Mouse (Mus musculus) retina, postnatal 7 days (tissue): Measurements from ENCODE around the gene Sh2b3.
A peak's percentile ranks its signal among the peaks of the same experiment; 100 is the strongest.

Source experiments
- DNase-seq: peaks from one replicate; pipeline ENCODE4 v3.0.0-alpha.2; 2012; ENCODE audit warnings: low read depth, low spot score

Gene Sh2b3

DNA sequence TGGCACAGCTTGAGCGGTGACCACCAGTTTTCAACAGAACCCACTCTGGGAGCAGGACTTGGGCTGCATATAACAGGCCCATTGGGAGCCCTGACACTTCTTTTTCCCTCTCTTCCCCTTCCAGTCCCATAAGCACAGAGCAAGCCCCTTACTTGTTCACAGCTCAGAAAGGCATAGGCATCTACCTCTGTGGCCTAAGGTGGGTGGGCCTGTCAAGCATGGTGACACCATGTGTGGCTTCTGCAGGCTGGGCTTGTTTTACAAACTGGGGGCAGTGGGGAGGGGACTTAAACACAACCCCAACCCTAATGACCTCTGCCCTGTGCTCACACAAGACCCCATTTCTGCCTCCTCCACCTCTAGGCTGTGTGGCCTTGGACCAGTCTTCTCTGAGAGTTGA, 13.8 kb downstream of the Sh2b3 start:
- no peak for DNase-seq

DNA sequence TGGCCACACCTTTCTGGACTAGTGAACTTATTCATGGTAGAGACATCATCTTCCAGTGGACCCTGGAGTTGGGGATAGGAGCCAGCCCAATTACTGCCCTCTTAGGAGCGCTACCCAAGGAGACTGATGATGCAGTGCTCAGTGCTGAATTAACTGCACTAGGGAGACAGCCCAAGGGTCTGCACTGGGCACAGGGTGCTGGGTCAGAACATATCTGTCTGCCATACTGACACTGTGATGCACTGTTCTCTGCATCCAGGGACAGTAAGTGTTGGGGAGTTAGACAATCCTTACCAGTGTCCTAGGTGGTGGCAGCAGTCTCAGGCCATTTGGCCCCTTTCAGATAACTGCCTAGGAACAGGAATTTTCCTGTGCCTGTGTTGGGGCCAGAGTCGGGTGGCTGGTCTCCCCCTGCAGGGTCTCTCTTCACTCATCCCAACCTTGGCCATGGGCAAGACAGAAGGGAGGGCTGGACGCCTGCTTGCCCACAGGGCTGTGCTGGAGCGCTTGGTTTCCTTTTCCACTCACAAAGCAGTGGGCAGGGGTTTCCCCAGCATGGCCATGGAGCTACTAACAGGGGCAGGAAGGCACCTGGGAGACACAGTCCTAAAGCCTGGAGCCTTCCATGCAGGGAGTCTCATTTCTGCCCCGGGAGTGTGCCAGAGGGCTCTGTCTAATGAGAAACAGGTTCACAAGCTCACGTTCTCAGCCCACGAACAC, 14.5 kb downstream of the Sh2b3 start:
- no peak for DNase-seq

DNA sequence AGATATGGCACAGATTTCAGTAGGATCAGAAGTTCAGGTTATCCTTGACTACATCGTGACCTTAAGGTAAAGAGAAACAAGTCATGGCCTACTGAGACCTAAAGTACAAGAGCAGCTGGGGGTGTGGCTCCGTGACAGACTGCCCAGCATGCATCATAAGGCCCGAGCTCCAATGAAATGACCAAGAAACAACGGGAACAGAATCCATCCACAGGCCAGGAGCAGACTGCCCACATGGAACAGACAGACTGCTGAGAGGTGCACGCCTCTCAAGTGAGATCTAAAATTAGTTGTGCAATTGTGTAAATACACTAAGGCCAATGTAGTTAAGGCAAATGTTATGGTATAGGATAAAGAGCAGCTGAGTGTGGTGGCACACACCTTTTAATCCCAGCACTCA, 15.9 kb downstream of the Sh2b3 start:
- DNase-seq = no peak

DNA sequence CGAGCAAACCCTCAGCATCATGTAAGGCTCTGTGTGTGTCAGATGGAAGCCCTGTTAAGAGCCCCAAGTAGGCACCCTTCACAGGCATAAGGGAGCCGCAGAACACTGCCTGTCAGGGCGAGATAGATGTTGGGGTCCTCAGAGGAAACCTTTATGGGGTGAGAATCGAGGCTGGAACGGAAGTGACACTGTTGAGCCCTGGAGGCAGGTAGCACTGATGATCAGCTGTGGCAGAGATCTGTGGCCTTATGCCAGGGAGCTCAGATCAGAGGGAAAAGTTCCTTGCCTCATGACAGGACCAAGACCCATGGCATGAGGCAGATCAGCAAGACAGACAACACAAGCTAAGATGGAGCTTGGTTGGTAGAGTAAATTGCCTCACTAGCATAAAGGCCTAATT, 16.3 kb downstream of the Sh2b3 start:
- DNase-seq = no peak

DNA sequence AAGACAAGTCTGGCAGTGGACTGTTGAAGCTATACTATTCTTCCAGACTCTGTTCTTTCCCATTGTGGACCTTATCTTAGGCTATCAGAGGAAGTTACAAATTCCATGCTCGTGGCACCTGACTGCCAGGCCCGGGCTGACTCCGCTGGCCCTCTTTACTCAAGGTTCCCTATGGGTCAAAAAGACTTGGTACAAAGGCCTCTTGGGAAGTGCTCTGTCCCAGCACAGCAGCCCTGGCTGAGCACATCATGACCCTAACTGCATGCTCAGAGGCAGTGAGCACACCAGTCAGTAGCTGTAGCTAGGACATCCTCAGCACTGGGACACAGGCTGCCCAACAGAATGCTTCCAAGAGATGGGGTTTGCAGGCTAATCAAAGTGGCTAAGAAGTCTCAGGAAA, 16.8 kb downstream of the Sh2b3 start:
- no peak for DNase-seq

DNA sequence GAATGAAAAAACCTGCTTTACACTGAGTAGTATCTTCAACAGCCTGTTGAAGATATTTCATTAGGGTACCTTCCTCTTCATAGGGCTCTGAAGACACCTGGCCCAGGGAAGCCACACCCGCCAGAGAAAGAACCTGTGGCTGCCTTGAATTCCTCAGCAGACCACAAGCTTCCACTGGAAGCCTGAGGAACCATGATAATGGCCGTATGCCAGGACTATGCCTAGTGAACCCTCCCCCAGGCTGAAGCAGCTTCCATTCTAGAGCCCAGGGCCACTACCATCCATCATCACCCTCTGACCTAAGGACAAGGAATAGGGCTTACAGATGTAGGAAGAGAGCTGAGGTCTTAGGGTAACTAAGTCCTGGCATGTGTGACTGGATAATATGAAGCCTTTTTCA, 17.3 kb downstream of the Sh2b3 start:
- DNase-seq = no peak

DNA sequence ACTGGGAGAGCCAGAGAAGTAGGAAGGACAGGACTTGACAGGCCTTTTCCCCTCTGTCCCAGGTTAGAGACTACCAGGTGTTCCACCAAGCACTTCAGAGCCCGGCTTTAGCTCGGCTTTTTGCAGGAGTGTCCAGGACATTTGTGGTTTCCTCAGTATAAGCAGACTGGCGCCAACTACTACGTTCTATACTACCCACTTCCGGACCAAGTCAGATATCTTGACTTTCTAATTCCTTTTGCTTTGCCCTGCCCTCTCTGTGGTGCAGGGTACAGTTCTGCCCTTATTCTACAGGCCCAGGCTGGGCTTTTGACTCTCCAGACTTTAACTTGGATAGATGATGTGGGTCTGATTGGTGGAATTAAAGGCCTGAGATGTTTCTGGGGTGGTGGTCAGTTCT, 17.9 kb downstream of the Sh2b3 start:
- DNase-seq = no peak

DNA sequence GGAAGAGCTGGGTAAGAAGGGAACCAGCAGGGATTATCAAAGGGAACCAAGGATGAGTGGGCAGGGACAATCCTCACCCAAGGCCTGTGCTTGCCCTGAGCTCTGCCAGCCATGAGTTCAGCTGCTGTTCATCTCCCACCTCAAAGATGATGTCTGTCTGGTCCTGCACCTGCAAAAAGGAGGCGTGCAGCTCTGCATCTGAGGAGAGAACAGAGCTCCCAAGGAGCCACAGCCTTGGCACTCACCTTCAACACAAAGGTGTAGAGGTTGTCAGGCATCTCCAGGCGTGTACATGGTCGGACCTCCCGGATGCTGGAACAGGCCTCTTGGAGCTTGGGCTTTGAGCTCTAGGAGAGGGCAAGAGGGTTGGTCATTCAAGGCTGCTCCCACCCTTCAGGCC, 18.6 kb downstream of the Sh2b3 start:
- no peak for DNase-seq

DNA sequence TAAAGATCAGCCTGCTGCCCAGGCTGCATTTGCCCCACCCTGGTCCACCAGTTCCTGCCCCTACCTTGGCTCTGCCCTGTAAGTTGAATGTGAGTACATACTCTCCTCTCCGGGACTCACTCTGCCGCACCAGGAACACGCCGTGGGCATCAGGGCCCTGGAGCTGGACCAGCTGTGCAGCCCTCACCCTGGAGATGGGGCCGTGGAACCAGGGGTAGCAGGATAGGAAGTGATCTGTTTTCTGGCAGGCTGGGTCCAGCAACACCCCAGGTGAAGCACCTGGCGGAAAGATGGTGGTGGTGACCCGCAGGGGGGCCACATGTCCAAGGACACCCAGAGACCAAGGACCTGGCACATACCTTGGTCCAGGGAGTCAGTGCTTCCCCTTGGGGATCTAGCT, 19.0 kb downstream of the Sh2b3 start:
- DNase-seq = no peak

DNA sequence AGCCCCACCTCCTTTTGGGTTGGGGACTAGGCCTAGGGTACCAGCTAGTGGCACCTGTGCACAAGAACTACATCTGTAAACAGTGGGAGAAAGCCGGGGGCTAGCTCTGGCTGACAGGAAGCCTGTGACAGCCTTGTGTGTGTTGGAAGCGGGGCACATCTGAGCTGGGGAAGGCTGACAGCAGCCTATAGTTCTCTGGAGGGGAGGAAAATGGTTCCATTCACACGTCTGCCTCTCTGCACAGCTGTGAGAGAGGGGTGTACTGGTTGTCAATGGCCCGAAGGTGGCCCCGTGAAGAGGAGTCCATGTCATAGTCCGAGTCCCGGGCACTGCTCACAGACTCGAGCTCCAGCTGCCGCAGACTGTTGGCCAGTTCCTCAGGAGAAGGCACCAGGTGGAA, 19.9 kb downstream of the Sh2b3 start:
- no peak for DNase-seq

DNA sequence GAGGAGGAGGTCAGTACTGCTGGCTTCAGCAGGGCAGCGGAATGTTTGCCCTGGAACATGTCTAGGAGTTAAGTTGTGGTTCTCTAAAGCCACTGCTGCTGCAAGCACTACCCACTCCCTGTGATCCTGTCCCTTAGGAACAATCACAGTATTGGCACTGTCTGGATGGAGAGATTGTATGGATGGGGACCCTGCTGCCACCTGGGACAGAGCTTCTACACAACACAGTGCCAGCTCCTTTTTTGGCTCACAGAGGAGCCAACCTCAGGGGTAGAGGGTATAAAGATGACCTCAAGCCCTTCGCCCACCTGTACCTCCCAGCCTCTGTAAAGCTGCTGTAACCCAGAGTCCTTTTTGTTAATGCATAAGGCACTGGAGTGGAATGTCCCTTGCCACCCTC, 20.8 kb downstream of the Sh2b3 start:
- no peak for DNase-seq

DNA sequence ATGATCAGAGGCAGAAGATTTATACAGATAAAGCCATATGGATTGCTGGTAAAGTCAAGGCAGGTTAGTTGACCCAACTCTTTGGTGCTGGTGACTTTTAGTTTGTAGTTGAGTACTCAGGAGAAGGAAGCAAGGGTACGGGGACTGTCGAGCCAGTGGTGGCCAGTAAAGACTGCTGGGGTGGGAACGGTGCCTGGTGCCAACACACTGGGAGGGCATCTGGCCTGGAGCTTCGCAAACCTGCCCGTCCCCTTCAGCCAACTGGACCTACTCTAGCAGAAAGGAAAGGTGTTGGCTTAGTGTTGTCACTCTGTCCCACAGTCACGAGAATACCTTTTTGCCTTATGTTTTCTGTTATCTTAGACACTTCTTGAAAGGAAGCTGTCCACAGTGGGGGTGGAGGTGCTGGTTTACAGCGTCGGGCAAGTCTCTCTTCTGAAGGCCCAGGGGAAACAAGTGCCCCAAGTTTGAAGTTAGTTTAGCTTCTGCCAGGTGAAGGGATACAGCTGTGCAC, 21.5 kb downstream of the Sh2b3 start:
- DNase-seq = no peak

DNA sequence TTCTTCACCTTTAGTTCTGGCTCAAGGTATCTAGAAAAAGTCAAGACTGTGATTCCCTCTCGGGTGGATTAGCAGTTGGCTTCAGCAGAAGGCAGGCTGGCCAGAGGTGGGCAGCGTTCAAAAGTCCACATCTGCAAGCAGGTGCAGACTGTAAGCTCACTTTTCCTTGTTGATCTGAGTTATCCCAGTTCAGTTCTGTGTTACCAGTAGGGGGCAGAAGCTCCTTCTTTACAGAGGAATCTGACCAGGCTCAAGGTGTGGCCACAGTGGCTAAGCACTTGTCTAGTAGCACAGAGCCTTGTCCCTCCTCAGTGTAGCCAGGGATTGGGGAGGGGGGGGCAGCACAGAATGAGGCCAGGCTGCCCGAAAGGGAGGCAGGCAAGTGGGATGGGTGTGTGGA, 22.4 kb downstream of the Sh2b3 start:
- DNase-seq = no peak

DNA sequence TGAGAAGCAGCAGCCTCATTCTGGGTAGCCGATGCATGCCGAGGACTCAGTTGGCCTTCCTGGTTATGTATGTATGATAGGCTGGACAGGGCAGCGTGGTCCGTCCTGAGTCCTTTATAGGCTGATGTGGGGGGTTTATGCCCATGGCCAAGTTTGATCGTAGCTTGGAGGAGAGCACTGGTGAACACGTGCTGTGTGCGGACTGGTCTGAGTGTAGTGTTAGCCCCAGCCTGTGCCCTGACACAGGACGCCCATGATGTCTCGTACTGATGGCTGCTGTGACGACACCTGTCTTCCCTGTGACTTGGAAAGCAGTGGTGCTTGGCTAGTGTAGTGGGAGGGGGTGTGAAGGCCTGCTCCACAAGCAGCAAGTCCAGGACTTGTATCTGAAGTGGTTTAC, 23.7 kb downstream of the Sh2b3 start:
- DNase-seq = no peak

DNA sequence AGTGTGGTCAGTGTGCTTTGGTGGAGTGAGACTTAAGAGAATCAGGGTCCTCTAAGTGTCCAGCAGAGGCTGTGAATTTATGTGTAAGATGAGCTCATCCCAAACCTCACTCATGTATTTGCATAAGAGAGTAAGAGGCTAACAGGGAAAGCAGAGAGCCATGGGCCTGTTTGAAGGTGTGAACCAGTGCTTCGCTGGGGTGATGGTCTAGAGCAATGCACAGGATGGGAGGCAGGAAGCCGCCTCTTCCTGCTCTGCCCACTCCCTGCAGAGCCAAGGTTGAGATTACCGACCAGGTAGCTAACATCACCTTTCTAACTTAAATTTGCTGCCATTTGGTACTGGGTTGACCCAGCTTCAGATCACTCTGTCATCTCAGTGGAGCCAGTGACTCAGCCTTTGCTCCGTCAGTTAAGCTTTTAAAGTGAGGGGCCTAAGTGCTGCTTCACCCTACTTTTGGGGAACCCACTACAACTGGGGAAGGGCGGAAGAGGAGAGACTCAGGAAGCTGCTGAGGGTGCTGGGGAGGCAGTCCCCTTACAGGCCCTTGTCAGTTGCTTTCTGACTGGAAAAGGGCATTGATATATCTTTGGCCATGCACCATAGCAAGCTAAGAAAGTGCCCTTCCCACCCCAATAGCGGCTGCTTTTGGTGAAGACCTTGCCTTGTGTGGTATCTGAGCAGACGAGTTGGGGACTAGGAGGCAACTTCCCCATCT, 24.8 kb downstream of the Sh2b3 start:
- DNase-seq = no peak

DNA sequence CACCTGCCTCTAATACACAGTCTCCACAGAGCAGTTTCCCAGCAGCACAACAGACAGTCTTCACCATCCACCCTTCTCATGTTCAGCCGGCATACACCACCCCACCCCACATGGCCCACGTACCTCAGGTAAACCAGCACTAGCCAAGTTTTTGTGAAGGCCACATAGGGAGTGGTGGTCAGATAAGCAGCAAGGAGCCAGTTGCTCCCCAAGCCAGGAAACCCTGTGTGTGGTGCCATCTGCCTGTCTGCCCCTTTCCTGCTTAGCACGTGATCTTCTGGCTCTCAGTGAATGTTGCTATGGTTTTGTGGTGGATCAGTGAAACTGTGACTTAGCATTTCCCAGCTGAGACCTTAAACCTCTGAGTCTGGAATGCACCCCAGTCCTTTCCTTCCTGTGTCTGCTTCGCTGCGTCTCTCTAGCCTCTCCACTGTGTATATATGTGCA, 25.9 kb downstream of the Sh2b3 start:
- DNase-seq = no peak

DNA sequence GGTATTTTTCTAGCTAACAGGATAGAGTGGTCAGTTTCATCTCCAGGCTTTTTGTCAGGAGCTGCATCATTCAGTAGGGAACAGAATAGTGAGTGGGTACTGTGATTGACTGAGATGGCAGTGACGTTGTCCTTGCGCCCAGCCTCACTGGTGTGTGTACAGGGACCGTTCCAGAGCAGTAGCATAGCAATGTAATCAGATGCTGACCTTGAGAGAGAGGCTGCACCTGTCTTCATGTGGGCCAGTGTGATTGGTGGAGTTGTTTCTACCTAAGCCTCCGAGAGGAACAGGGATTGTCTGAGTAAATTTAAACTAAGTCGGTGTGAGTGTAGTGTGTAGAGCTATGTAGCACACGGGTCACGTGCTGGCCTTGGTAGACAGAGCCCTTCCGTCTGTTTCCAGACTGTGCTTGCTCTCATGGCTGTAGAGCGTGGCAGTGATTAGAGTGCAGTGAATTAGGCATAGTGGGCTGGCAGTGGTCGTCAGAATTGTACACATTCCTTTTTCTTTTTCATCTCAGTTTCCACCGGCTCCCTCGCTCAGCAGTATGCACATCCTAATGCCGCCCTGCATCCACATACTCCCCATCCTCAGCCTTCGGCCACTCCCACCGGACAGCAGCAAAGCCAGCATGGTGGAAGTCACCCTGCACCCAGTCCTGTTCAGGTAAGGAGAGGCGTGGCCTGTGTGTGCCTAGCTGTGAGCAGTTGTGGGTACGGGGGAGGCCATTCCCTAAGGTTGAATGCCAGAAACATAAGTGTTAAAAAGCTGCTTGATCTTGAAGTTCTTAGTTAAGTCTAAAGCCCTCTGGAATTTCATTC, 26.9 kb downstream of the Sh2b3 start:
- no peak for DNase-seq

DNA sequence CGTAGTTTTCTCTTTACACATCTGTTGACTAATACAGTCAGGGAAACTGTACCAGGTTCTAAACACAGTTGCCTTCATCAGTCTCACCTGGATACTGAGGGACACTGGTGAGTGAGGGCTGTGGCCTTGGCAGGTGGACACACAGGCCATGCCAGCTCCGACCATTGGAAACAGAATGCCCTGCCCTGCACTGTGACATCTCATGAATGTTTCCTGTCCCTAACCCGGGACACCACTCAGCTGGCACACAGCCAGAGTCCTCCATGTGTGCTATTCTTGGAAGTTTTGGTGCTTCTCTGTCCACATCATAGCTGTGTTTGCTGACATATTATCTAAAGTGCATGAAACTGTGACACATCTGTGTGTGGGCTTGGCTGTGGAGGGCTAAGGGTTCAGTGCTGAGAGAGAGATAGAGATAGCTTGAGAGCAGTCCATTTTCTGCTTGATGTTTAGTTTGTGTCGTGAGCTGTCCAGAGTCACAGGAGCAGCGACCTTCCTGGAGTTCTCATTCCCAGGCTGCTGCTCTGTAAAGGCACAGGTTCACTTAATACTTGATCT, 27.7 kb downstream of the Sh2b3 start:
- no peak for DNase-seq

DNA sequence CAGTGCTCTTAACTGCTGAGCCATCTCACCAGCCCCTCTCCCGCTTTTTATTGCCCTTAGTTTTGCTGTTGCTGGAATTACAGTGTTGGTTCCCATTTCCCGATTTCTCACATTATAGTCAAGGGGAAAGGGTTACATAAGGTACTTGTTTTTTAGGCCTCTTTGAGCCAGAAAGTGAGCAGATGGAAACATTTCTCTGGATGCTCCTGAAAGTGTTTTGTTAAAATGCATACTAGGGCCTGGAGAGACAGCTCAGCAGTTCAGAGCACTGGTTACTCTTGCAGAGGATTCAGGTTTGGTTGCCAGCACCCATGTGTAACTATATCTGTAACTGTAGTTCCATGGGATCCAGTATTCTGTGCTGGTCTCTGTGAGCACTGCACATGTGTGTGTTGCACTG, 29.2 kb downstream of the Sh2b3 start:
- no peak for DNase-seq

DNA sequence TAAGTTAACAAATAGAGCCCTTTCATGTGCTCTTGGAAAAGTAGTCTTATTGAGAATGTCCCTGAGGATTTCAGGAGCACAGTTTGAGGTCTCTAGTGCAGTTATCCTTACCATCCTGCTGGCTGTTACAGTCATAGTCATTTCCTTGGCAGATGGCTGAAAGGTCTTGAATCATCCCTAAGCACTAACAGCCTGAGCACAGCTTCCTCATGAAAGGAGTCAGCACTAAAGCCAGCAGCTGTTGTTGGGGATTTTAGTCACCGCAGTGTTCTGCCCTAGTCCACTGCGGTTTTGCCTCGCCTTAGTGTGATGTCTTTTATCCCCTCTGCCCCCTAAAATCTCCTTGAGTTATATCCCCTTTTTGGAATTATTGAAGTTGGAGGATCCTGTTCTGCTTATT, 30.3 kb downstream of the Sh2b3 start:
- peak; percentile 23 for DNase-seq

DNA sequence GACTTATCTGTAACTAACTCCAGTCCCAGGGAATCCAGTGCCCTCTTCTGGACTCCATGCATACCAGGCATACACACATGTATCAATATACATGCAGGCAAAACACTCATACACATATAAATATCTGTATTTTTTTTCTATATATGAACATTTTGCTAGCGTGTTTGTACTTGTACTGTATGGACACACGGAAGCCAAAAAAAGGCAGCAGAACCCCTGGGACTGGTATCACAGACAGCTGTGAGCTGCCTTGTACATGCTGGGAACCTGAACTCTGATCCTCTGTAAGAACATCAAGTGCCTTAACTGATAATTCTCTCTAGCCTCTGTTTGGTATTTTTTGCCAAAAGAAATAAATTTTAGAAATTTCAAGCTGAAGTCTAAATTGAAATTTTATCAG, 39.0 kb downstream of the Sh2b3 start:
- DNase-seq = no peak

DNA sequence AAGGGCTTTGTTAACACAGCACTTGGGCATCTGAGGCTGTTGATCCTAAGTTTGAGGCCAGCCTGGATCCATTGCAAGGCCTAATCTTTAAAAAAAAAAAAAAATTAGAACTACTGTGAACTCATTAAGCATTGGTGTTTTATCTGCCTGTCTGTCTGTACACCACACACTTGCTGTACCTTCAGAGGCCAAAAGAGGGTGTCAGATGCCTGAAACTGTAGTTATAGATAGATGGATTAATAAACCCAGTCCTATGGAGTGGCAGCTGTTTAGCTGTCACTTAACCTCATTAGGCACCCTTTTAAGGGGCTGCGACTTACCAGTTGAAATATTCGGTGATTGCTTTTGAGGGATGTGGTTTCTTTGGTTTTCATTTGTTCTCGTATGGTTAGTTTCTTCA, 41.6 kb downstream of the Sh2b3 start:
- peak; percentile 17 for DNase-seq
